Mouse (Mus musculus): Measurements from ENCODE around the gene Alkbh2. TPM values are rescaled to one million over a fixed set of nuclear protein-coding genes. Genes with fewer than 3 reads are reported as not detected.

Alkbh2 gene
- polyA plus RNA-seq, 1 experiment = 1.8 TPM

- Histone ChIP-seq H3K4me1 (ENCODE audit: control insufficient read depth) (no peaks in the 10 kb centered on the region), H3K27me3 (ENCODE audit: control insufficient read depth) (peaks cover 8% of the 10 kb centered on the region), H3K9me3 (ENCODE audit: control insufficient read depth, low read length) (no peaks in the 10 kb centered on the region)
These were observed 19.3 kb upstream of the Alkbh2 start for GRCm38 (mm10) chr5:114147043-114147972.

GRCm38 (mm10) chr5:114146028-114146888 is 18.2 kb upstream of the Alkbh2 start, which contains the start of gene Acacb:
Gene Acacb (plus strand): TSS chr5:114146535.
- Histone ChIP-seq H3K27me3 (ENCODE audit: control insufficient read depth) (peaks cover 8% of the 10 kb centered on the region), H3K4me1 (ENCODE audit: control insufficient read depth) (no peaks in the 10 kb centered on the region), H3K4me3 (replicated peaks) (no peak within 1 kb of the TSS), H3K9me3 (ENCODE audit: control insufficient read depth, low read length) (no peaks in the 10 kb centered on the region), H3K36me3 (ENCODE audit: control insufficient read depth) (no peaks in the 10 kb centered on the region)
- TF ChIP-seq TAL1 (IDR thresholded peaks at IDR 0.05; ENCODE audit: low read length) (no peak), GATA1 (IDR thresholded peaks at IDR 0.05; ENCODE audit: low read length) (no peak)

More at GRCm38 (mm10) chr5:114147043-114147972, 19.3 kb upstream of the Alkbh2 start:
- Histone ChIP-seq H3K36me3 (ENCODE audit: control insufficient read depth) (no peaks in the 10 kb centered on the region), H3K4me3 (replicated peaks) (no peak overlapping the region)
- no peak for TF ChIP-seq GATA1 (IDR thresholded peaks at IDR 0.05; ENCODE audit: low read length)
- TF ChIP-seq TAL1 (IDR thresholded peaks at IDR 0.05; ENCODE audit: low read length) = no peak

GRCm38 (mm10) chr5:114139175-114139574 is 11.2 kb upstream of the Alkbh2 start:
- no peaks in the 10 kb centered on the region for H3K9me3 ChIP-seq (ENCODE audit: control insufficient read depth, low read length)
- TF ChIP-seq TAL1 (IDR thresholded peaks at IDR 0.05; ENCODE audit: low read length) = no peak
- no peak for TF ChIP-seq GATA1 (IDR thresholded peaks at IDR 0.05; ENCODE audit: low read length)
- H3K4me3 ChIP-seq (replicated peaks) = no peak overlapping the region
- peaks cover 15% of the 10 kb centered on the region for H3K4me1 ChIP-seq (ENCODE audit: control insufficient read depth)
- H3K36me3 ChIP-seq (ENCODE audit: control insufficient read depth) = peaks cover 58% of the 10 kb centered on the region
- H3K27me3 ChIP-seq (ENCODE audit: control insufficient read depth) = peaks cover 3% of the 10 kb centered on the region; the same call in 1 of the 2 replicates

GRCm38 (mm10) chr5:114138277-114139164 is 10.5 kb upstream of the Alkbh2 start:
- Histone ChIP-seq H3K36me3 (ENCODE audit: control insufficient read depth) (peaks cover 63% of the 10 kb centered on the region), H3K27me3 (ENCODE audit: control insufficient read depth) (peaks cover 3% of the 10 kb centered on the region; the same call in 1 of the 2 replicates), H3K4me3 (replicated peaks) (no peak overlapping the region), H3K9me3 (ENCODE audit: control insufficient read depth, low read length) (no peaks in the 10 kb centered on the region), H3K4me1 (ENCODE audit: control insufficient read depth) (peaks cover 21% of the 10 kb centered on the region)
- TF ChIP-seq GATA1 (IDR thresholded peaks at IDR 0.05; ENCODE audit: low read length) (no peak), TAL1 (IDR thresholded peaks at IDR 0.05; ENCODE audit: low read length) (no peak)

- peaks cover 69% of the 10 kb centered on the region for H3K36me3 ChIP-seq (ENCODE audit: control insufficient read depth)
- peaks cover 29% of the 10 kb centered on the region for H3K4me1 ChIP-seq (ENCODE audit: control insufficient read depth)
- H3K4me3 ChIP-seq (replicated peaks) = no peak overlapping the region
- H3K27me3 ChIP-seq (ENCODE audit: control insufficient read depth) = peaks cover 3% of the 10 kb centered on the region; the same call in 1 of the 2 replicates
- no peaks in the 10 kb centered on the region for H3K9me3 ChIP-seq (ENCODE audit: control insufficient read depth, low read length)
- TF ChIP-seq TAL1 (IDR thresholded peaks at IDR 0.05; ENCODE audit: low read length) (no peak), GATA1 (IDR thresholded peaks at IDR 0.05; ENCODE audit: low read length) (no peak)
These were observed 9.7 kb upstream of the Alkbh2 start for GRCm38 (mm10) chr5:114137481-114138276.

- H3K4me1 ChIP-seq (ENCODE audit: control insufficient read depth) = peaks cover 50% of the 10 kb centered on the region
- TF ChIP-seq GATA1 (IDR thresholded peaks at IDR 0.05; ENCODE audit: low read length) = no peak
- no peak for TF ChIP-seq TAL1 (IDR thresholded peaks at IDR 0.05; ENCODE audit: low read length)
- no peaks in the 10 kb centered on the region for H3K9me3 ChIP-seq (ENCODE audit: control insufficient read depth, low read length)
- no peak overlapping the region for H3K4me3 ChIP-seq (replicated peaks)
- H3K36me3 ChIP-seq (ENCODE audit: control insufficient read depth) = peaks cover 75% of the 10 kb centered on the region
- H3K27me3 ChIP-seq (ENCODE audit: control insufficient read depth) = no peaks in the 10 kb centered on the region
These were observed 7.5 kb upstream of the Alkbh2 start for GRCm38 (mm10) chr5:114135516-114135915.

- no peaks in the 10 kb centered on the region for H3K27me3 ChIP-seq (ENCODE audit: control insufficient read depth)
- peaks cover 65% of the 10 kb centered on the region for H3K36me3 ChIP-seq (ENCODE audit: control insufficient read depth)
- TF ChIP-seq GATA1 (IDR thresholded peaks at IDR 0.05; ENCODE audit: low read length) (no peak), TAL1 (IDR thresholded peaks at IDR 0.05; ENCODE audit: low read length) (no peak)
- peaks cover 61% of the 10 kb centered on the region for H3K4me1 ChIP-seq (ENCODE audit: control insufficient read depth)
- H3K4me3 ChIP-seq (replicated peaks) = no peak overlapping the region
- no peaks in the 10 kb centered on the region for H3K9me3 ChIP-seq (ENCODE audit: control insufficient read depth, low read length)
These were observed 6.1 kb upstream of the Alkbh2 start for GRCm38 (mm10) chr5:114134091-114134534.
